Mouse (Mus musculus): Measurements from ENCODE around the gene Serac1. TPM values are rescaled to one million over a fixed set of nuclear protein-coding genes. Genes with fewer than 3 reads are reported as not detected.

The Serac1 gene
- polyA plus RNA-seq, 1 experiment = 25.2 TPM

DNA sequence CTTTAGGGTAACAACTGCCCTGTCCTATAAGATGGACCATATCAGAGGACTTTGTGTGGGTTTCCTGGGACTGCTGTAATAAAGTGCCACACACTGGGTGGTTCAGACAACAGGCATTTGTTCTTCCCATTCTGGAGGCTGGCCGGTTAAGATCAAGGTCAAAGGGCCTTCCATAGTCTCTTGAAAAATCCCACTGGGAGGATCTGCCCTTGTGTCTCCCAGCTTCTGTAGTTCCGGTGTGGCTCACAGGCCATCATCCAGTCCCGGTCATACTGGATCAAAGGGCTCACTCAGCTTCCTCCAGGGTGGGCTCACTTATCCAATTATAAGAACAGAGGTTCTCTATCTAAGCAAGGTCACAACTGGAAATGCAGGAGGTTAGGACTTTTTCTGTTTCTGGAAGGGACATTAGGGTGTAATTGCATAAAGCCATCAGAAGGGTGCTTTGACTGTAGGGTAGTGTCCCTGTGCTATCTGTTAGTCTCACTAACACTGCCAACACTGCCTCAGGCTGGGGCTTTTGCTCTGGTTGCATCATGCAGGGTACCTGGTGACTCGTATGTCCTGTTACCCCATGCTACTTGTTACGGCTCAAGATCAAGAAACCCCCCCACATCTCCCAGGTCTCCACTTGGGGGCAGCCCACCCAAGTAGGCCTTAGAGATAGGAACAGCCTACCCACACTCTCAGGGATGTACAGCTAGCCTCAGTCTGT is 86.5 kb downstream of the Serac1 start:
- H3K27ac ChIP-seq (ENCODE audit: insufficient read depth, low read length) = no peak overlapping the region
- TF ChIP-seq CTCF (IDR thresholded peaks at IDR 0.05; ENCODE audit: extremely low read depth, insufficient read depth, low read length) (no peak), POLR2A (IDR thresholded peaks at IDR 0.05; ENCODE audit: extremely low read depth, insufficient read depth, low read length) (no peak)
- no peak overlapping the region for H3K4me3 ChIP-seq (ENCODE audit: insufficient read depth, low read length)
- peaks cover 6% of the 10 kb centered on the region for H3K4me1 ChIP-seq (ENCODE audit: control insufficient read depth, insufficient read depth, low read length)

Other genes starting within 250 kb of the Serac1 start
- gene Snx9, start 238.4 kb downstream of the Serac1 start, polyA plus RNA-seq (2012; rRNA removed) = 12.4 and 13.1 TPM in 2 replicates
- gene Synj2, start 138.5 kb downstream of the Serac1 start, polyA plus RNA-seq (2012; rRNA removed) = 37.7 and 39.6 TPM in 2 replicates
- gene Gtf2h5, start within 50 bp of the Serac1 start, polyA plus RNA-seq (2012; rRNA removed) = 83.4 and 86.6 TPM in 2 replicates
- gene Tulp4, start 26.7 kb upstream of the Serac1 start, polyA plus RNA-seq (2012; rRNA removed) = 79.1 and 82.0 TPM in 2 replicates
- gene Tmem181a, start 177.1 kb upstream of the Serac1 start, polyA plus RNA-seq (2012; rRNA removed) = 67.3 and 70.8 TPM in 2 replicates
- gene Dynlt1a, start 237.8 kb upstream of the Serac1 start, polyA plus RNA-seq (2012; rRNA removed) = 10.5 and 10.9 TPM in 2 replicates